Mouse (Mus musculus): ENCODE results near the gene Ldhal6b.

DNA sequence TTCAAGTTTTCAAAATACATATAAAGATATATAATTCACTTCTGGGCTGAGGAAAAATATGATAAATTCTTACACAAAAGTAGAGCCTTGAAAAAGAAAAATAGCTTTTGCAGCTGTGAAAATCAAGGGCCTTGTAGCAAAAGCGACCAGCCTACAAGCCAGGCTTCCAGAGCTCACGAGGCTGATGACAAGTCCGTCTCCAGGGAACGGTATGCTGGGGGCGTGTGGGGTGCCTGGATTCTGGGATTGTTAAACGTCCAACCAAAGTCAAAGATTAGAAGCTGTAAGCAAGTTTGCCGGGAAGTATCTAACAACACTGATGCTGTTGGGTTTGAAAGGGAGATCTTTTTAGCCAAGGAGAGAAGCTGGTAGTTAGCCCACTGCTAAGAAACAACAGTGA lies 47.0 kb downstream of the Ldhal6b start:
- no peak for TF ChIP-seq BHLHE40 (IDR thresholded peaks at IDR 0.05; ENCODE audit: borderline replicate concordance, low read depth, low read length)
- TF ChIP-seq CTCF (IDR thresholded peaks at IDR 0.05 in 2 of 3, conservative IDR thresholded peaks at IDR 0.05 in 1 of 3; ENCODE audit: control insufficient read depth in 1 of 3, insufficient read depth in 1 of 3, low read depth in 2 of 3, low read length in 3 of 3, poor library complexity in 1 of 3, severe bottlenecking in 1 of 3) = no peak
- no peak for TF ChIP-seq GABPA (IDR thresholded peaks at IDR 0.05; ENCODE audit: low read depth, low read length)
- TF ChIP-seq POLR2A (IDR thresholded peaks at IDR 0.05; ENCODE audit: control insufficient read depth in 1 of 2, insufficient read depth in 1 of 2, low read depth in 1 of 2, low read length in 2 of 2, poor library complexity in 1 of 2) = no peak
- TF ChIP-seq KAT2A (conservative IDR thresholded peaks at IDR 0.05; ENCODE audit: low read depth, low read length) = no peak
- no peak for TF ChIP-seq CHD1 (IDR thresholded peaks at IDR 0.05; ENCODE audit: low read depth, low read length)
- no peak for TF ChIP-seq MXI1 (IDR thresholded peaks at IDR 0.05; ENCODE audit: low read depth, low read length)
- TF ChIP-seq E2F4 (IDR thresholded peaks at IDR 0.05; ENCODE audit: borderline replicate concordance, low read depth, low read length) = no peak
- TF ChIP-seq ZC3H11A (IDR thresholded peaks at IDR 0.05; ENCODE audit: low read depth, low read length) = no peak

Data from MEL (cell line).